Mouse (Mus musculus): ENCODE data around the gene Hcn2. TPM values are rescaled to one million over a fixed set of nuclear protein-coding genes. Genes with fewer than 3 reads are reported as not detected.
"Not testable (repeated sequence)": the region's sequence is repeated elsewhere in the genome, so short reads cannot be mapped to it uniquely, and the experiment has no call there.

The Hcn2 gene
- total RNA-seq, 2 experiments from 2014 or later = 142 to 157 TPM

- no peak for DNase-seq (ENCODE audit: low spot score in 2 of 2)
Observed at GRCm38 (mm10) chr10:79740863-79741262, 24.4 kb downstream of the Hcn2 start.

- no peak for DNase-seq (ENCODE audit: low spot score in 2 of 2)
Observed at GRCm38 (mm10) chr10:79743161-79743560, 26.7 kb downstream of the Hcn2 start.

GRCm38 (mm10) chr10:79743650-79744365 is 27.4 kb downstream of the Hcn2 start:
- DNase-seq (ENCODE audit: low spot score in 2 of 2) = no peak

GRCm38 (mm10) chr10:79745411-79745810 is 29.0 kb downstream of the Hcn2 start:
- no peak for DNase-seq (ENCODE audit: low spot score in 2 of 2)

GRCm38 (mm10) chr10:79745898-79746773 is 29.7 kb downstream of the Hcn2 start, which contains the start of gene Polrmt:
Gene Polrmt (minus strand): TSS chr10:79746581.
- DNase-seq (ENCODE audit: low spot score in 2 of 2) = peak; percentile 92 to 96

GRCm38 (mm10) chr10:79746774-79747151 is 30.3 kb downstream of the Hcn2 start:
- DNase-seq (ENCODE audit: low spot score in 2 of 2) = no peak

- DNase-seq (ENCODE audit: low spot score in 2 of 2) = no peak
Observed at GRCm38 (mm10) chr10:79748496-79748895, 32.1 kb downstream of the Hcn2 start.

- DNase-seq (ENCODE audit: low spot score in 2 of 2) = peak; percentile 87
Observed at GRCm38 (mm10) chr10:79754856-79755516, 38.6 kb downstream of the Hcn2 start, which contains the start of gene Fgf22. Gene Fgf22 (plus strand): TSS chr10:79755076.

- no peak for DNase-seq (ENCODE audit: low spot score in 2 of 2)
Observed at GRCm38 (mm10) chr10:79755854-79756253, 39.4 kb downstream of the Hcn2 start.

- DNase-seq (ENCODE audit: low spot score in 2 of 2) = no peak
Observed at GRCm38 (mm10) chr10:79756660-79757059, 40.2 kb downstream of the Hcn2 start.

GRCm38 (mm10) chr10:79759675-79760074 is 43.2 kb downstream of the Hcn2 start:
- DNase-seq (ENCODE audit: low spot score in 2 of 2) = not testable (repeated sequence)

- no peak for DNase-seq (ENCODE audit: low spot score in 2 of 2)
Observed at GRCm38 (mm10) chr10:79760603-79761143, 44.2 kb downstream of the Hcn2 start.

GRCm38 (mm10) chr10:79762875-79763274 is 46.4 kb downstream of the Hcn2 start:
- no peak for DNase-seq (ENCODE audit: low spot score in 2 of 2)

- peak in 1 of 2 experiments; percentile 10 for DNase-seq (ENCODE audit: low spot score in 2 of 2)
Observed at GRCm38 (mm10) chr10:79764234-79764633, 47.8 kb downstream of the Hcn2 start.

- DNase-seq (ENCODE audit: low spot score in 2 of 2) = no peak
Observed at GRCm38 (mm10) chr10:79765228-79765745, 48.9 kb downstream of the Hcn2 start.

GRCm38 (mm10) chr10:79766001-79766507 is 49.6 kb downstream of the Hcn2 start:
- no peak for DNase-seq (ENCODE audit: low spot score in 2 of 2)

GRCm38 (mm10) chr10:79766508-79767325 is 50.3 kb downstream of the Hcn2 start, which contains the start of gene Rnf126:
Gene Rnf126 (minus strand): TSS chr10:79766952.
- peak; percentile 98 for DNase-seq (ENCODE audit: low spot score in 2 of 2)

- peak; percentile 97 for DNase-seq (ENCODE audit: low spot score in 2 of 2)
Observed at GRCm38 (mm10) chr10:79767372-79768244, 51.2 kb downstream of the Hcn2 start.

- peak; percentile 71 to 78 for DNase-seq (ENCODE audit: low spot score in 2 of 2)
Observed at GRCm38 (mm10) chr10:79768400-79768799, 52.0 kb downstream of the Hcn2 start.
